Mouse (Mus musculus) lung, adult 2 months (tissue): ENCODE results near the gene Ctnna3.

Experiments used
- CTCF ChIP-seq: fragments of 200-500 bp; IDR thresholded peaks from 2 replicates; pipeline ENCODE4 v1.5.1; 2011; ENCODE audit warnings: mild to moderate bottlenecking, low read length, control low read depth; ENCODE audit not compliant: insufficient read depth
- POLR2A ChIP-seq: fragments of 200-500 bp; IDR thresholded peaks from 2 replicates; pipeline ENCODE4 v1.6.1; 2011; ENCODE audit warnings: low read depth, mild to moderate bottlenecking, control low read depth, low read length, borderline replicate concordance; ENCODE audit errors: extremely low read depth

- TF ChIP-seq POLR2A, result no peak
- TF ChIP-seq CTCF, result no peak
Observed at GRCm38 (mm10) chr10:64197584-64197983, 767.7 kb downstream of the Ctnna3 start.
